Mouse (Mus musculus) embryo, embryonic 11 days (tissue): ENCODE data around the gene Mat1a.

Experiments
- DNase-seq: peaks from one replicate; pipeline ENCODE4 v3.0.0-alpha.2; 2015

Mat1a gene

DNA sequence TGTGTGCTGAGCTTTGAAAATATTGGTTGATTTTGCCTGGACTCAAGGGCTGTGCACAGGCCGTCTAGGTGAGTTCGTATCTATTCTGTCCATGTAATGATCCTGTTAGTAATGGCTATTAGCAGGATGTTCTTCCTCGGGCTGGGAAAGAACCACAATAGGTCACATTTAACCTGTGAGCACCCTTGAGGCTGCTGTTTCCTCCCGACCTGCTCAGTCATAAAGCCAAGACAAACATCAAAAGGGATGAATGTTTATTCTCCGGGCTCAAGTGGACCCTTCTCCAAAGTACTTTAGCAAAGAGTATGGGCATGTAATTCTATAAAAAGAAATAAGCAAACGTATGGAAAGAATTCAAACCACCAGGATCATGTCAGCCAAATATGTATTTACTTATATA is 41.2 kb downstream of the Mat1a start:
- DNase-seq = no peak

GRCm38 (mm10) chr14:41146922-41147321 is 42.1 kb downstream of the Mat1a start:
- DNase-seq = no peak

DNA sequence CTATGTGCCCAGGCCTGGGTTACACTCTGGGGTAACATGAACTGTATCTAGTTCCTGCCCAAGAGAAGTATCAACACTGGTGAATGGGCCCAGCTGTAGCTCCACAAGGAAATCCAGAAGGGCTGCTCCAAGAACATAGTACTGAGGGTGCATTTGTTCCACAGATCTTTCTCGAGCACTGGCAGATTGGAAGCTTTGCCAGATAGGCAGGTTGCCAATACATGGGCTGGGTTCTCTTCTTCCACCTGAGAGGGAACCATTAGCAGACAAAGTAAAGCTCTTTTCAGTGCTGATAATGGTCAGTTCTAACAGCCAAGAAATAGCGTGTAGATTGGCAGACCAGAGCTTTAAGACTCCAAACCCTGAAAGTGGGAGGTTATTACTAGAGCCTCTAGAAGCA is 42.5 kb downstream of the Mat1a start:
- no peak for DNase-seq

GRCm38 (mm10) chr14:41151220-41151898 is 46.5 kb downstream of the Mat1a start, which contains the start of gene Mbl1:
Mbl1 (plus strand) TSS chr14:41151458.
- DNase-seq = no peak

DNA sequence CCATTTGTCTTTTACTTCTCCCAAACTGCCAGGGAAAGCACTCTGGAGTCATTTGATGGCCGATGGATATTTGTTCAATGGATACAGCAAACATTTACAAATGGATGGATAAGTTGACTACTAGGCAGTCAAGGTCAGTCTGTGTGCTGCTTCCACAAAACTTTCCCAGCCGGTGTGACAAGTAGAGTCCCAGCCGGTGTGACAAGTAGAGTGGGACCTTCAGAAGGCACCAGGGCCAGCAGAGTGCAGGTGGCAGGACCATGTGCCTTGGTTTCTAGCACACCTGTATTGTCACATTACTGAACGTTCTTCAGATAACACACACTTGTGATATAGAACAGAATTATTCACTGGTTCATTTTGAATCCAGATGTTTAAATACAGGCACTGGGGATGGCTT is 55.2 kb downstream of the Mat1a start:
- no peak for DNase-seq

- DNase-seq = peak; percentile 4
Observed at GRCm38 (mm10) chr14:41160743-41161142, 55.9 kb downstream of the Mat1a start.

GRCm38 (mm10) chr14:41162663-41163062 is 57.8 kb downstream of the Mat1a start:
- peak; percentile 53 for DNase-seq

DNA sequence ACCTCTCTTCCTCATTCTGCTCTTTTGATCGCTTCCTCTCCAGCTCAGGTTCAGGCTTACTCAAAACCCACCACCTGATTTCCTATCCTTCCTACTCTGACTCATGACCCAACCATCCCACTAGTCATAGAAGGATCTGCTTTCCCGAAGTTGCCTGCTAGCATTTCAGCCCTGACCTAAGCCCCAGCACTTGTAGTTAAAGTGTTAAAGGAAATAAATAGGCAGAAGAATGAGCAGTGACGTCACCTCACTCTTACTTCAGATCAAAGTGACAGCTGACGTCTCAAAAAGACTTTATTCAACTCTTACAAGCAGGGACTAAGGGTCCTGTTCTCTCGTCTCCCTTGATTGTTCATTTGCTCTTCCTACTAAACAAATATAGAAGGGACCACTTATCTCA is 62.4 kb downstream of the Mat1a start:
- no peak for DNase-seq

GRCm38 (mm10) chr14:41168567-41168966 is 63.7 kb downstream of the Mat1a start:
- DNase-seq = no peak

DNA sequence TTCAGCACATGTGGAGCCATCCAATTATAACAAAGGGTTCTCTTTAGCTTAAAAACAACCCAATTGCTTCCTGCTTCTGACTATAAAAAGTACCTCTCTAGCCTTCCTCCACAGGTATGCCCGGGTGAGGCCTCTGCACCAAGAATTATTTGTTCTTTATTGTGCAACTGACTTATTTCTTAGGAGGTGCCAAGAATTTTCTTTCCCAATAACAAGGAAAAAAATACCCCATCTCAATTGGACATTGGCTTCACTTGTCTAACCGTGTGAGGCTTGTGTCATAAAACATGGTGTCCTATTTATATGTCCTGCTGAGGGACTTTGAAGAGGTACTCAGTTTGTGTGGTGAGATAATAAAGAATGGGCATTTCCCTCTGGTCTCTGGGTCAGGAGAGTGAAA is 65.7 kb downstream of the Mat1a start:
- DNase-seq = no peak
